Mouse (Mus musculus): ENCODE measurements around the gene Uso1.

The Uso1 gene

DNA sequence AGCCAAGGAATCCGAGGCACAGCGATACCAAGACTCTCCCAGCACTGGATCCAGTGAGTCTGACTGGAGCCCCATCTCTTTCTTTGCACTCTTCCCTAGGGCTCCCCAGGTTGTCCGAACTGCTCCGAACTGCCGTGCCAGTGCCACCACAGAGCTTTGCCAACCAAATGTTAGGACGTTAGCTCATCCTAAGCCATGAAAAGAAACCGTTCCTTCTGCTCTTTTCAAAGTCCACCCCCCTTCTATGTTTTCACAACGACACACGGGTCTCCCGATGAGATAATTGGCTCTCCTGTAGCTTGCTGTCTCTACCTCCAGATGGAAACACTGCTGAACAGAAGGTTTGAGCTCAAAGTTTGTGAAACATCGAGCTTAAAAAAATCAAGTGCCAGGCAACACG, 103.0 kb downstream of the Uso1 start:
- DNase-seq: no peak

DNA sequence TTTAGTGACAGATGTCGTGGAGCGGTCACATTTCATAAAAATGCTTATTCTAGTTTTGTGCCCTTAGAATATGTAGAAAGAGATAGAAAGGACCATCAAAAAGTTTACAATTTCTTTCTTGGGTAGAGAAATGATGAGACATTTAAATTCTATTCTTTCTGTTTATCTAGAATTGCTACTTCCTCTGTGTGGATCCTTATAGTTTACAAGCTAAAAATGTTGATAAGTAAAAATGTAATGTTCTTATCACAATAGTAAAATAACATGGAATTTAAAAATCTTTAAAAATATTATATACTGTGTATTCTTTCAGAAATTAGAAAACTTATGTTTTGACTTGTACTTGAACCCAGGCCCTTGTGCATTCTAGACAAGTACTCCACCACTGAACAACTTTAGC, 107.2 kb downstream of the Uso1 start:
- DNase-seq: no peak

DNA sequence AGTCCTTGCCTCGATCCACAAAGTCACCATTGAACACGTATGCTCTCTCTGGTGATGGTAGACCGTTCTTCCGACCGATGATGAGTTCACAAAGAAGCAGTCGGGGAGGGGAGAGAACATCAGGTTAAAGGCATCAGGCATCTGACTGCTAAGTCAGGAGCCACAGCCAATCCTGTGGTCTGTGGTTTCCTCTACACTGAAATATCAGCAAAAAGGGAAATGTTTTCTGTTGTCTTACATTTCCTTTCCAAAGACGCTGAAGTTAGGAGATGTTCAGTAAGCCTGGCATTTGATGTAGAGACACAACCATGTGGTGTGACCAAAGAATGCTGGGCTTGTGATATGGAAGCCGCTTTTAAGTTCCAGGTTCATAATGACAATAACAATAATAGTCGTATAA, 107.7 kb downstream of the Uso1 start:
- peak in 1 of 2 experiments; percentile 9 for DNase-seq

DNA sequence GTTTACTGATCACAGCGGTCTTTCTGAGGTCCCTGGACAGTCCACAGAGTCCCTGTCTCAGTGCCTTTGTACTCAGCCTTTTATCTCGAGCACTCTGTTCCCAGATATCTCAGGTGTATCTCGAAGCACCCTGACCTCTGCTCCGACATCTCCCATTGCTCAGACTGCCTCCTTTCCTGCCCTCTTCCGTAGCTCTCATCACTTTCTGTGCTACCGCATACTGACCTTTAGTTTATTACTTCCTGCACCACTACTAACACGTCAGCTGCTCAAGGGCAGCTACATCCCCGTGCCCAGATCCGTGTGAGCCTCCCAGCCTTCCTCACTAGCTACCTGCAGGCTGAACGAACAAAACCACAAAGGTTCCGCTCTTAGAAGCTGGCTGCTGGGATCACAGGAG, 110.9 kb downstream of the Uso1 start:
- DNase-seq: no peak

DNA sequence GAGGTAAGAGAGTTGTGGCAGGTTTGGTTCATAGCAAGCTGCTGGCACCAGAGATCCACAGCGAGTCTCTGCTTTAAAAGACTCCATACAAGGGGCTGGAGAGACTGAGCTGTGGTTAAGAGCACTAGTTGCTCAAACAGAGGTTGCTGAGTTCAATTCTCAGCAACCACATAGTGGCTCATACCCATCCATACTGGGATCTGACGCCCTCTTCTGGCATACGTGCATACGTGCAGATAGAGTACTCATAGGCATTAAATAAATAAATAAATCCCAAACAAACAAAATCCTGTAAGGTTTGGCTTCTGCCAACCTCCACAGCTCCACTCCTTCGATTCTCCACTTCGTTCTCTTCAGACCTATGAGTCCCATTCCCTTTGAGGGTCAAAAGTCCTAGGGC, 114.3 kb downstream of the Uso1 start:
- no peak for DNase-seq
